Mouse (Mus musculus): ENCODE results near the gene Xlr4b. TPM values are rescaled to one million over a fixed set of nuclear protein-coding genes. Genes with fewer than 3 reads are reported as not detected.

Gene Xlr4b
- polyA plus RNA-seq, 1 experiment from 2014 or later = 0.57 TPM

Other genes starting within 250 kb of the Xlr4b start
- 0.78 and 1.1 TPM in 2 replicates for gene Zfp185, start 227.0 kb upstream of the Xlr4b start, polyA plus RNA-seq (2015; fragmentation: Nextera tagmentation; extraction: Ambion mirVana)
- 0.10 and 0.22 TPM in 2 replicates for gene Pnma5, start 177.2 kb upstream of the Xlr4b start, polyA plus RNA-seq (2015; fragmentation: Nextera tagmentation; extraction: Ambion mirVana)
- 4.9 and 5.0 TPM in 2 replicates for gene Pnma3, start 149.5 kb upstream of the Xlr4b start, polyA plus RNA-seq (2015; fragmentation: Nextera tagmentation; extraction: Ambion mirVana)
- gene Xlr4a, start 131.9 kb upstream of the Xlr4b start, polyA plus RNA-seq (2015; fragmentation: Nextera tagmentation; extraction: Ambion mirVana) = 0.88 and 1.6 TPM in 2 replicates
- 5.5 and 7.2 TPM in 2 replicates for gene Xlr3a, start 117.2 kb upstream of the Xlr4b start, polyA plus RNA-seq (2015; fragmentation: Nextera tagmentation; extraction: Ambion mirVana)
- 2.0 and 2.4 TPM in 2 replicates for gene Gm14685, start 97.3 kb upstream of the Xlr4b start, polyA plus RNA-seq (2015; fragmentation: Nextera tagmentation; extraction: Ambion mirVana)
- gene Xlr5b, start 65.5 kb upstream of the Xlr4b start, polyA plus RNA-seq (2015; fragmentation: Nextera tagmentation; extraction: Ambion mirVana) = not detected in 2 replicates
- gene DXBay18, start 64.9 kb upstream of the Xlr4b start, polyA plus RNA-seq (2015; fragmentation: Nextera tagmentation; extraction: Ambion mirVana) = 0.87 and 1.5 TPM in 2 replicates
- gene Spin2d, start 37.3 kb upstream of the Xlr4b start, polyA plus RNA-seq (2015; fragmentation: Nextera tagmentation; extraction: Ambion mirVana) = not detected in 2 replicates
- gene Xlr3b, start 22.1 kb upstream of the Xlr4b start, polyA plus RNA-seq (2015; fragmentation: Nextera tagmentation; extraction: Ambion mirVana) = 17.2 and 18.1 TPM in 2 replicates
- gene F8a, start 14.0 kb downstream of the Xlr4b start, polyA plus RNA-seq (2015; fragmentation: Nextera tagmentation; extraction: Ambion mirVana) = 33.6 and 33.8 TPM in 2 replicates
- 0.32 and 0.43 TPM in 2 replicates for gene Xlr4c, start 28.8 kb downstream of the Xlr4b start, polyA plus RNA-seq (2015; fragmentation: Nextera tagmentation; extraction: Ambion mirVana)
- gene Xlr3c, start 51.1 kb downstream of the Xlr4b start, polyA plus RNA-seq (2015; fragmentation: Nextera tagmentation; extraction: Ambion mirVana) = 0.13 TPM in 2 replicates
- not detected in 2 replicates for gene Xlr5a, start 78.6 kb downstream of the Xlr4b start, polyA plus RNA-seq (2015; fragmentation: Nextera tagmentation; extraction: Ambion mirVana)
- gene Xlr5c, start 78.6 kb downstream of the Xlr4b start, polyA plus RNA-seq (2015; fragmentation: Nextera tagmentation; extraction: Ambion mirVana) = not detected in 2 replicates
- gene Gm45015, start 122.5 kb downstream of the Xlr4b start, polyA plus RNA-seq (2015; fragmentation: Nextera tagmentation; extraction: Ambion mirVana) = not detected in 2 replicates
- 10.3 and 10.5 TPM in 2 replicates for gene Zfp275, start 128.3 kb downstream of the Xlr4b start, polyA plus RNA-seq (2015; fragmentation: Nextera tagmentation; extraction: Ambion mirVana)
- gene Gm18336, start 184.4 kb downstream of the Xlr4b start, polyA plus RNA-seq (2015; fragmentation: Nextera tagmentation; extraction: Ambion mirVana) = not detected in 2 replicates
- gene Zfp92, start 196.8 kb downstream of the Xlr4b start, polyA plus RNA-seq (2015; fragmentation: Nextera tagmentation; extraction: Ambion mirVana) = 1.3 and 1.6 TPM in 2 replicates
- gene Trex2, start 221.0 kb downstream of the Xlr4b start, polyA plus RNA-seq (2015; fragmentation: Nextera tagmentation; extraction: Ambion mirVana) = not detected in 2 replicates
- gene Haus7, start 244.7 kb downstream of the Xlr4b start, polyA plus RNA-seq (2015; fragmentation: Nextera tagmentation; extraction: Ambion mirVana) = 75.5 and 76.1 TPM in 2 replicates

All from midbrain, embryonic 15.5 days (tissue).